Mouse (Mus musculus): ENCODE data around the gene Ngfr. TPM values are rescaled to one million over a fixed set of nuclear protein-coding genes. Genes with fewer than 3 reads are reported as not detected.

The Ngfr gene
- total and polyA plus RNA-seq, 3 experiments: not detected

- Histone ChIP-seq H3K27ac (ENCODE audit: control insufficient read depth, low read depth, low read length) (no peak overlapping the region), H3K4me3 (ENCODE audit: control insufficient read depth in 1 of 2, insufficient read depth in 1 of 2, low read depth in 2 of 2, low read length in 2 of 2) (no peak overlapping the region), H3K9me3 (replicated peaks; ENCODE audit: insufficient read depth, low read length) (no peaks in the 10 kb centered on the region), H3K36me3 (ENCODE audit: control insufficient read depth in 1 of 2, insufficient read depth in 2 of 2, low read length in 2 of 2) (no peaks in the 10 kb centered on the region), H3K9ac (ENCODE audit: control insufficient read depth, low read depth, low read length, poor library complexity, severe bottlenecking) (no peak overlapping the region), H3K79me2 (ENCODE audit: control insufficient read depth, insufficient read depth, low read length, poor library complexity) (no peaks in the 10 kb centered on the region), H3K27me3 (ENCODE audit: control insufficient read depth in 1 of 2, insufficient read depth in 2 of 2, low read length in 2 of 2) (peaks cover 2 to 4% of the 10 kb centered on the region in 2 experiments; a peak in 3 of 4 replicates), H3K4me1 (ENCODE audit: control insufficient read depth in 1 of 2, insufficient read depth in 2 of 2, low read length in 2 of 2) (peaks cover 0 to 4% of the 10 kb centered on the region in 2 experiments; a peak in 1 of 4 replicates)
- TF ChIP-seq MAZ (IDR thresholded peaks at IDR 0.05; ENCODE audit: low read depth, low read length) (no peak), ZKSCAN1 (IDR thresholded peaks at IDR 0.05; ENCODE audit: low read depth, low read length) (no peak), ZC3H11A (IDR thresholded peaks at IDR 0.05; ENCODE audit: low read depth, low read length) (no peak), MXI1 (IDR thresholded peaks at IDR 0.05; ENCODE audit: low read depth, low read length) (no peak), ETS1 (IDR thresholded peaks at IDR 0.05; ENCODE audit: low read depth, low read length) (no peak), NRF1 (IDR thresholded peaks at IDR 0.05; ENCODE audit: insufficient read depth, low read depth, low read length, poor library complexity, severe bottlenecking) (no peak), POLR2AphosphoS5 (IDR thresholded peaks at IDR 0.05; ENCODE audit: borderline replicate concordance, low read depth, low read length) (no peak), GABPA (IDR thresholded peaks at IDR 0.05; ENCODE audit: low read depth, low read length) (no peak), USF2 (IDR thresholded peaks at IDR 0.05; ENCODE audit: borderline replicate concordance in 1 of 2, insufficient read depth in 1 of 2, low read depth in 1 of 2, low read length in 2 of 2) (no peak), ZNF384 (IDR thresholded peaks at IDR 0.05; ENCODE audit: low read depth, low read length) (no peak), EP300 (IDR thresholded peaks at IDR 0.05; ENCODE audit: low read depth in 1 of 2, low read length in 2 of 2) (no peak), MYB (IDR thresholded peaks at IDR 0.05; ENCODE audit: low read depth, low read length) (no peak), KAT2A (conservative IDR thresholded peaks at IDR 0.05; ENCODE audit: low read depth, low read length) (no peak), SIN3A (IDR thresholded peaks at IDR 0.05; ENCODE audit: low read length) (no peak)
- no peak for DNase-seq (ENCODE audit: low read depth, low spot score)
These were observed 15.3 kb downstream of the Ngfr start for GRCm38 (mm10) chr11:95572227-95572626.

- Histone ChIP-seq H3K4me1 (ENCODE audit: control insufficient read depth in 1 of 2, insufficient read depth in 2 of 2, low read length in 2 of 2) (no peaks in the 10 kb centered on the region), H3K36me3 (ENCODE audit: control insufficient read depth in 1 of 2, insufficient read depth in 2 of 2, low read length in 2 of 2) (no peaks in the 10 kb centered on the region), H3K79me2 (ENCODE audit: control insufficient read depth, insufficient read depth, low read length, poor library complexity) (no peaks in the 10 kb centered on the region), H3K9ac (ENCODE audit: control insufficient read depth, low read depth, low read length, poor library complexity, severe bottlenecking) (no peak overlapping the region), H3K4me3 (ENCODE audit: control insufficient read depth in 1 of 2, insufficient read depth in 1 of 2, low read depth in 2 of 2, low read length in 2 of 2) (no peak overlapping the region), H3K27me3 (ENCODE audit: control insufficient read depth in 1 of 2, insufficient read depth in 2 of 2, low read length in 2 of 2) (peaks cover 2 to 4% of the 10 kb centered on the region in 2 experiments; a peak in 3 of 4 replicates), H3K9me3 (replicated peaks; ENCODE audit: insufficient read depth, low read length) (no peaks in the 10 kb centered on the region), H3K27ac (ENCODE audit: control insufficient read depth, low read depth, low read length) (no peak overlapping the region)
- TF ChIP-seq CHD2 (IDR thresholded peaks at IDR 0.05; ENCODE audit: low read length) (no peak), EP300 (IDR thresholded peaks at IDR 0.05; ENCODE audit: low read depth in 1 of 2, low read length in 2 of 2) (no peak), ZC3H11A (IDR thresholded peaks at IDR 0.05; ENCODE audit: low read depth, low read length) (no peak), E2F4 (IDR thresholded peaks at IDR 0.05; ENCODE audit: borderline replicate concordance, low read depth, low read length) (no peak)
- no peak for DNase-seq (ENCODE audit: low read depth, low spot score)
These were observed 15.8 kb downstream of the Ngfr start for GRCm38 (mm10) chr11:95571755-95572154.
